Mouse (Mus musculus) bone marrow, adult 2 months (tissue): ENCODE results near the gene Aldh1l1. TPM values are rescaled to one million over a fixed set of nuclear protein-coding genes. Genes with fewer than 3 reads are reported as not detected.

ENCODE experiments used
- H3K27ac ChIP-seq: fragments of 200-500 bp; 2 replicates; pipeline ENCODE4 v1.5.1; 2012; ENCODE audit warnings: low read depth, mild to moderate bottlenecking, control low read depth, inconsistent platforms, low read length; ENCODE audit not compliant: control insufficient read depth, poor library complexity, insufficient read depth
- H3K4me1 ChIP-seq: fragments of 200-500 bp; 2 replicates; pipeline ENCODE4 v1.6.1; 2011; ENCODE audit warnings: low read length; ENCODE audit not compliant: control insufficient read depth, insufficient read depth
- H3K4me3 ChIP-seq: fragments of 200-500 bp; replicated peaks from 2 replicates; pipeline ENCODE3; 2011; ENCODE audit warnings: mild to moderate bottlenecking, low read depth, low read length, control low read depth; ENCODE audit not compliant: control insufficient read depth
- CTCF ChIP-seq: fragments of 200-500 bp; IDR thresholded peaks from 2 replicates; pipeline ENCODE4 v1.5.1; 2011; ENCODE audit warnings: low read length, control low read depth; ENCODE audit not compliant: control insufficient read depth, insufficient read depth
- POLR2A ChIP-seq: fragments of 200-500 bp; IDR thresholded peaks from 2 replicates; pipeline ENCODE4 v1.6.1; 2011; ENCODE audit warnings: low read depth, mild to moderate bottlenecking, control low read depth, low read length, borderline replicate concordance; ENCODE audit not compliant: control insufficient read depth
- WGBS: fragments of 180-500 bp; shearing (Covaris S2); methylation state at CpG from one replicate; pipeline ENCODE4 v1.1.7; 2018; 5-methylcytosine and 5-hydroxymethylcytosine counted together
- polyA plus RNA-seq: library from polyadenylated mRNA; stranded (reverse); fragments of >200 nt; gene quantifications from 2 replicates; pipeline ENCODE4 v1.2.4, GENCODE M21; 2011; ENCODE audit warnings: low replicate concordance; ENCODE audit not compliant: missing spikeins, insufficient read depth, insufficient read length

Gene Aldh1l1
- polyA plus RNA-seq, 1 experiment, result 4.5 TPM

DNA sequence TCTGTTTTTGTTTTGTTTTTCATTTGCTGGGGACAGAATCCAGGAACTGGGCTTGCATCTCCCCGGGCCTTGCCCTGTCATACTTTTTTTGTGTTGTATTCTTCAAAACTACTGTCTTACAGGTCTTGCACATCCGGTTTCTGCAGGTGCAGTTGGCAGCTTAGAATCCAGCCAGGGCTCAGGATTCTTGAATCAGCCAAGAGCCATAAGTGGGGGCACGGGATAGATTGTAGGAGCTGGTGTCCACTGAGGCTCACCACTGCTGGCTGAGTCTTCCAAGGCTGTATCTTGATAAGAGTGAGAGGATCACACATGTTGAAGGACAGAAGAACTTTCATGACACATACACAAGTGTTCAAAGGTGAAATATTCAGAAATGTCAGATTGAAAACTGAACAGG, 117.9 kb downstream of the Aldh1l1 start:
- Histone ChIP-seq H3K4me1 (peaks cover 7% of the 10 kb centered on the region), H3K27ac (no peak overlapping the region), H3K4me3 (no peak overlapping the region)
- WGBS, result 64% methylated on average over 3 of the region's 3 CpGs
- no peak for TF ChIP-seq CTCF
- no peak for TF ChIP-seq POLR2A

DNA sequence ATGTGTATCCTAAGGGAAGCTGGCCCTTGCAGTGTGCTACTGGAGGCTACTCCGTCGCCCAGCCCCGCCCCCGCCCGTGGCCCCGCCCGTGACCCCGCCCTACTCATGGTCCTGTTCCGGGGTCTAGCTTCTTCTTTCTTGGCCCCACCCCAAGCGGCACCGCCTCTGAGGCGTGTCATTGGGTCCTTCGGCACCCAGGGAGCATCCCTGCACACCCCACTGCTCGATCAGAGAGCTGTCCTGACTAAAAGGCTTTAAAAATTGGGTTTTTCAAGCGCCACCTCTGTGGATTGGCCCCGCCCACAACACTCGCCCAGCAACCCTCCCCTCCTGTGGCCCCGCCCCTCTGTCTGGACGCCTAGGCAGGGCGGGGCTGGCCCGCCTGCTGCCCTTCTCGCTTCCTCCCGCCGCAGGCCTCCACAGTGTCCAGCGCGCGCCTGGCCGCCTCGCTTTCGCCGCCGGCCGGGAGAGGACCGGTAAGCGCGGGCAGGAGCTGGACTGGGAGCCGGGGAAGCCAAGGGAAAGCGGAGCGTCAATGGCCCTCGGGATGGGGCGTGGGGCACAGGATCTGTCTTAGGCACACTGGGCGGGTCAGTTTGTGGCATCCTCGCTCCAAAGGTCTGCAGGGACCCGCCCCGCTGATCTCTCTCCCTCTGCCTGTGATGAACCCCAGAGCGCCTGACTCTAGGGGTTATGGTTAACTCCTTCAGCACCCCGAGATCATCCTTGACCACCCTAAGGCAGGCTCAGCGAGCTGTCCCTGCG, 118.5 kb downstream of the Aldh1l1 start, which contains the start of gene Slc41a3:
Gene Slc41a3, plus strand, starts transcription at position 193 of the 765 bp plus-strand sequence.
- Histone ChIP-seq H3K4me1 (peaks cover 7% of the 10 kb centered on the region), H3K27ac (peak within 1 kb of the TSS; percentile 75), H3K4me3 (peak within 1 kb of the TSS; percentile 68)
- peak; percentile 21; the same call in 1 of the 2 replicates for TF ChIP-seq POLR2A
- no peak for TF ChIP-seq CTCF
- 2% methylated on average over 49 of the region's 49 CpGs for WGBS

DNA sequence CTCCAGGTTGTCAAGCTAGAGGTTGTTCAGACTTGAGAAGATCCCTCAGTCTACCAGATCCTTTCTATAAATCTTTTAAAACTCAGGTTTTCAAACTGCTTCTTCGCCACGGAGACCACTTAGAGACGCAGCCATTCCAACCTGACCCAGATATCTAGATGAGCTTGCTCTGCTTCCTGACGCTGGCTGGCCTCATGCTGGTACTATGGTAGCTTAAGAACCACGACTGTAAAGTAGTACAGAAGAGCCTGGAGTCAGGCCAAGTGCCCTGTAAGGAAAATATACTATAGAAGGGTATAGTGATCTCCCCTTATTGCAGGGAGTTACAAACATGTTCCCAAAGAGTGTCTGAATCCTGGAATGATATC, 119.1 kb downstream of the Aldh1l1 start:
- 28% methylated on average over 5 of the region's 5 CpGs for WGBS
- Histone ChIP-seq H3K4me1 (peaks cover 7% of the 10 kb centered on the region), H3K4me3 (peak overlapping the region; percentile 68), H3K27ac (peak overlapping the region; percentile 75)
- no peak for TF ChIP-seq CTCF
- TF ChIP-seq POLR2A, result no peak

DNA sequence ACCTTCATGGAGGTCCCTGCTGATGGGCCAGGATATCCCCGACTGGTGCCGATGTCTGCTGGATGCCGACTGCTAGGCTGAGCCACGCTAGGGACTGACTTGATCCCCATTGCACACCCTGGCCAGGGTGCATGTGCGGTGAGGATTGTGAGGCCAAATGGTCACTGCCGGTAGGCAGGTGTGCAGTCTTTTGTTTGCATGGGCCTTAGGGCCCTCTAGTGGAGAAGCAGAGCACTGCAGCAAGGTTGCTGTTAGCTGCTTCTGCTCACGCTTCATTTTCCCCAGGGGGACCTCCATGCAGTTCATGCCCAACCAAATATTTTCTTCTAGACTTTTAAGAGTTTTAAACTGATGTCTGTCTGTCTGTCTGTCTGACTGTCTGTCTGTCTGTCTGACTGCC, 120.3 kb downstream of the Aldh1l1 start:
- 30% methylated on average over 7 of the region's 7 CpGs for whole genome bisulfite sequencing
- H3K4me1 ChIP-seq, result peaks cover 7% of the 10 kb centered on the region
- TF ChIP-seq POLR2A, result no peak; the same call in 1 of the 2 replicates
- peak; percentile 90 for TF ChIP-seq CTCF
- no peak overlapping the region for H3K27ac ChIP-seq
- no peak overlapping the region for H3K4me3 ChIP-seq

DNA sequence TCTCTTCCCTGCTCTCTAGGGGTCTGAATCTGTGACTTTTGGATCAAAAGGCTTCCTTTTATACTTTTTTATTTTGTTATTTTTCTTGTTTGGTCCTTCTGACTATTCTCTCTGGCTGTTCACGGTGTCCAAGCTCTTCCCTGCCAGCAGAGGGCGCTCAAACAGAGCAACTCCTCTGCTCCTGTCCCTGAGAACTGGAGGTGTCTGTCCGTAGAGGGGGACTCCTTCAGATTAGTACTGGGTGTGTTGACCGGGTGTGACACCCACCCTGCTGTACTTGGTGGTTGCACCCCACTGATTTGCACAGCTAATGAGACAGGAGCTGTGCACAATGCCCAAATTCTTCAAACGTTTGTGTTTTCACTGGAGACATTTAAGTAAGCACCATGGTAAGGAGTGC, 121.0 kb downstream of the Aldh1l1 start:
- WGBS, result 10% methylated on average over 5 of the region's 5 CpGs
- Histone ChIP-seq H3K4me1 (peaks cover 7% of the 10 kb centered on the region), H3K27ac (no peak overlapping the region), H3K4me3 (no peak overlapping the region)
- peak; percentile 96 for TF ChIP-seq CTCF
- TF ChIP-seq POLR2A, result no peak

DNA sequence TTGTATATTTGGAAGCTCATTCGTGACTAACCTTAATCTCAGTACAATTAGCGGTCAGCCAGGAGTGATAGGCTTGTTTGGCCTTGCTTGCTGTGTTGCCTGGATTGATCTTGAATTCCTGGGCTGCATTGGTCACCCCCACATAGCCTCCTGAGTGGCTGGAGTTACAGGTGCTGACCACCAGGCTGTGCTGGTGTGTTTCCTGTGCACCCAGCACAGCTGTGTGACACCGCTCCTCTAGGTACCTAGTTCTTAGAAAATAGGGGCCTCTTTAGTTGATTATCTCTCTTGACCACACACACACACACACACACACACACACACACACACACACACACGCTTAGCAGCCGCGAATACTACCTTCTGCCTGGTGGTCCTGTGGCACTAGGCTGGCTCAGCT, 122.0 kb downstream of the Aldh1l1 start:
- Histone ChIP-seq H3K27ac (no peak overlapping the region), H3K4me3 (no peak overlapping the region), H3K4me1 (peaks cover 7% of the 10 kb centered on the region)
- 58% methylated on average over 6 of the region's 6 CpGs for WGBS
- TF ChIP-seq CTCF (peak; percentile 49; the same call in 1 of the 2 replicates), POLR2A (no peak)

DNA sequence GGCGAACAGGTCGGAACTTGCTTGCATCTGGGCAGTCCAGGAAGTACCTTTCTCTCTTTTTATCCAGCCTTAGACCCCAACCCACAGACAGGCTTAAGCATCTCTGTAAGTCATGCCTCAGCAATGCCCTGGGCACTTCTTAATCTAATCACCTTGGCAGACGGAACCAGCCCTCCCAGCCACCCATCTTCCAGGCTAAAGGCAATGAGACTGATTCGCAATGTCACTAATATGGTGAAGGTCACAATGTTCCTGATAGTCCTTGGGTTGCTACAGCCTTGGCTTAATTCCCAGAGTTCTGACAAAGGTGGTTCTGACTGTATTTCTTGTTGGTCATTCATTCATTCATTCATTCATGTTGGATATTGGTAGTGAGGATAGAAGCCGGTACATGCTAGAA, 124.0 kb downstream of the Aldh1l1 start:
- no peak for TF ChIP-seq POLR2A
- no peak for TF ChIP-seq CTCF
- Histone ChIP-seq H3K4me1 (peaks cover 9% of the 10 kb centered on the region), H3K4me3 (no peak overlapping the region), H3K27ac (no peak overlapping the region)
- WGBS, result 87% methylated on average over 5 of the region's 5 CpGs

DNA sequence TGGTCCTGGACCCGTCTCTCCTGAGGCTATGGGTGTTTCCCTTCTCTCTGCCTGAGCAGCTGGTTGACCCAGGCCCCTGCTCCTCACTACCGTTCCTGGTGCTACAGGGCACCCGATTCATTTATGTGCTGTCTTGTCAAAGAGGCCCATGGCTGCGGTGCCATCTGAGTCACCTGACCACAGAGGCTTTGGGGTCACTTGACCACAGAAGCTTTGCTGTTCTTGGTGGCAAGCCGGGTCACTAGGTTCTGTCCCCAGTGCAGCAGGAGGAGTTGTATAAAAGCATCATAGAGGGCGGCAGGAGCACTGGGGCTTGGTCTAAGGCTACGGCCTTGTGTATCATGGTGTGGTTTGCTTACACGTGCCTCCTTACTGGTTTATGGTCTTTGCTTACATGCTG, 127.0 kb downstream of the Aldh1l1 start:
- TF ChIP-seq POLR2A (no peak), CTCF (no peak)
- Histone ChIP-seq H3K27ac (no peak overlapping the region), H3K4me1 (peaks cover 6% of the 10 kb centered on the region), H3K4me3 (no peak overlapping the region)
- 71% methylated on average over 8 of the region's 8 CpGs for WGBS

DNA sequence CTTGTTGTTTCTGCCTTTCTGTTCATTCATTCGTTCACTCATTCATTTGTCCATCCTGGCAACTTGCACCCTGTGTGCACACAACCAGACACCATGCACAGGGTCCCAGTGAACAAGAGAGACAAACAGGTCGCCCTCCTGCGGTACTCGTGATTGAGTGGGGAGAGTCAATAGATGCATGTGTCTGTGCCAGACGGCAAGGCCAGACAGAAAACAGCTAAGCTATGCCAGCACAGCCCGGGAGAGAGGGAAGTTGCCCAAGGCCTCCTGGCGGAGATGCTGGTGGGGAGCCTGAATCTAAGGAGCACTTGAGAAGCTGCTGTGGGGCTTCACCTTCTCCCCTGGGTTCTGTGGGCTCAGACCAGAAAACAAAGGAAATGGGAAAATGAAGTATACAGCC, 129.1 kb downstream of the Aldh1l1 start:
- no peak for TF ChIP-seq CTCF
- no peak overlapping the region for H3K4me3 ChIP-seq
- WGBS, result 66% methylated on average over 7 of the region's 7 CpGs
- no peak overlapping the region for H3K27ac ChIP-seq
- peaks cover 4% of the 10 kb centered on the region for H3K4me1 ChIP-seq
